Mouse (Mus musculus) neural tube, embryonic 15.5 days (tissue): ENCODE data around the gene Olfr702. TPM values are rescaled to one million over a fixed set of nuclear protein-coding genes. Genes with fewer than 3 reads are reported as not detected.

Experiments used
- polyA plus RNA-seq: library from polyadenylated mRNA; unstranded; fragments of >200 nt; fragmentation: Nextera tagmentation; extraction: Ambion mirVana; gene quantifications from 2 replicates; pipeline ENCODE4 v1.2.1, GENCODE M21; 2015

The Olfr702 gene
- polyA plus RNA-seq, 1 experiment from 2014 or later = not detected

Other genes with a start within 250 kb of the Olfr702 start
- gene Olfr693, start 153.3 kb downstream of the Olfr702 start, polyA plus RNA-seq = not detected in 2 replicates
- gene Olfr694, start 142.1 kb downstream of the Olfr702 start, polyA plus RNA-seq = not detected in 2 replicates
- gene Olfr695, start 117.5 kb downstream of the Olfr702 start, polyA plus RNA-seq = not detected in 2 replicates
- gene Olfr697, start 91.5 kb downstream of the Olfr702 start, polyA plus RNA-seq = not detected in 2 replicates
- gene Olfr698, start 78.5 kb downstream of the Olfr702 start, polyA plus RNA-seq = not detected in 2 replicates
- not detected in 2 replicates for gene Olfr699, start 40.7 kb downstream of the Olfr702 start, polyA plus RNA-seq
- 0.22 TPM in 1 of 2 replicates, not detected in the other for gene Olfr700, start 25.1 kb downstream of the Olfr702 start, polyA plus RNA-seq
- gene Olfr701, start 19.8 kb downstream of the Olfr702 start, polyA plus RNA-seq = not detected in 2 replicates
- not detected in 2 replicates for gene Olfr703, start 9.5 kb upstream of the Olfr702 start, polyA plus RNA-seq
- gene Olfr704, start 29.3 kb upstream of the Olfr702 start, polyA plus RNA-seq = not detected in 2 replicates
- not detected in 2 replicates for gene Olfr705, start 43.0 kb upstream of the Olfr702 start, polyA plus RNA-seq
- gene Olfr706, start 54.3 kb upstream of the Olfr702 start, polyA plus RNA-seq = not detected in 2 replicates
- gene Olfr707, start 67.3 kb upstream of the Olfr702 start, polyA plus RNA-seq = not detected in 2 replicates
- gene Olfr1532-ps1, start 74.1 kb upstream of the Olfr702 start, polyA plus RNA-seq = not detected in 2 replicates
- not detected in 2 replicates for gene Olfr709-ps1, start 98.3 kb upstream of the Olfr702 start, polyA plus RNA-seq
- gene Olfr710, start 114.4 kb upstream of the Olfr702 start, polyA plus RNA-seq = not detected in 2 replicates
- not detected in 2 replicates for gene Olfr6, start 130.0 kb upstream of the Olfr702 start, polyA plus RNA-seq
- gene Olfr711, start 141.6 kb upstream of the Olfr702 start, polyA plus RNA-seq = not detected in 2 replicates
- not detected in 2 replicates for gene Olfr2, start 172.2 kb upstream of the Olfr702 start, polyA plus RNA-seq
- gene Olfr713, start 197.3 kb upstream of the Olfr702 start, polyA plus RNA-seq = not detected in 2 replicates
- not detected in 2 replicates for gene Olfr714, start 237.1 kb upstream of the Olfr702 start, polyA plus RNA-seq